Mouse (Mus musculus): ENCODE results near the gene Zfp36l1.

DNA sequence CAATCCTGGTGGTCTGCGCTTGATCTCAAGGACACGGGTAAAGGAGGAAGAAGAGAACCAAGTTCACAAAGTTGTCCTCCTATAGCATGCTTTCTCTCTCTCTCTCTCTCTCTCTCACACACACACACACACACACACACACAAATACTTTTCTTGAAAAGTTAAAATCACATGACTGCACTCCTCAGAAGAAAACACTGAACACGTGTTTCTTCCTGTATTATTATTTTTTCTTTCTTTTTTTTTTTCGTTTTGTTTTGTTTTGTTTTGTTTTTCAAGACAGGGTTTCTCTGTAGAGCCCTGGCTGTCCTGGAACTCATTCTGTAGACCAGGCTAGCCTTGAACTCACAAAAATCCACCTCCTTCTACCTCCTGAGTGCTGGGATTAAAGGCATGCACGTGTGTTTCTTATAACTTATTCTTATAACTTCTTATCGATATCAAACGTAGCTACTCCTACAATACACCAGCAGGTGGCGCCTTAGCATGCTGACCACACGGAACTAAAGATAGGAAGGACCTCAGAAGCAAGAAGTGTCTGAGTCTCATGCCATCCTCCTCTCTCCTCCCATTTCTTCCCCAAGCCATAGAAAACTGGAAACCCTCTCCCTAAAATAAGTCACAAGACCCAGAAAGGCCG is 41.0 kb upstream of the Zfp36l1 start:
- TF ChIP-seq CTCF (IDR thresholded peaks at IDR 0.05; ENCODE audit: extremely low read depth, insufficient read depth, insufficient read length, insufficient replicate concordance), result peak; percentile 42; the same call in 1 of the 2 replicates
- TF ChIP-seq POLR2A (IDR thresholded peaks at IDR 0.05; ENCODE audit: low read depth, low read length), result no peak

Measured in spleen, adult 2 months (tissue).